Mouse (Mus musculus) G1E-ER4 (cell line): Measurements from ENCODE around the gene Sgk2. TPM values are rescaled to one million over a fixed set of nuclear protein-coding genes. Genes with fewer than 3 reads are reported as not detected.

ENCODE experiments used
- GATA1 ChIP-seq: IDR thresholded peaks from one replicate; pipeline ENCODE4 v1.8.0; 2012; ENCODE audit warnings: low read length, inconsistent platforms
- polyA plus RNA-seq: library from polyadenylated mRNA; stranded (reverse); fragments of >175 nt; gene quantifications from 2 replicates; pipeline ENCODE4 v1.2.3, GENCODE M21; 2012

The Sgk2 gene
- polyA plus RNA-seq, 1 experiment = not detected

- TF ChIP-seq GATA1 = no peak
Measured at GRCm38 (mm10) chr2:163032622-163033021, 45.5 kb downstream of the Sgk2 start.

- no peak for TF ChIP-seq GATA1
Measured at GRCm38 (mm10) chr2:163039940-163040339, 52.8 kb downstream of the Sgk2 start.

- TF ChIP-seq GATA1 = no peak
Measured at GRCm38 (mm10) chr2:163048125-163048524, 61.0 kb downstream of the Sgk2 start.

- TF ChIP-seq GATA1 = no peak
Measured at GRCm38 (mm10) chr2:163049116-163049515, 62.0 kb downstream of the Sgk2 start.

GRCm38 (mm10) chr2:163051691-163052090, 64.6 kb downstream of the Sgk2 start:
- TF ChIP-seq GATA1 = no peak

- TF ChIP-seq GATA1 = no peak
Measured at GRCm38 (mm10) chr2:163052101-163052500, 65.0 kb downstream of the Sgk2 start.

- no peak for TF ChIP-seq GATA1
Measured at GRCm38 (mm10) chr2:163052826-163053225, 65.7 kb downstream of the Sgk2 start.

- no peak for TF ChIP-seq GATA1
Measured at GRCm38 (mm10) chr2:163054335-163054840, 67.3 kb downstream of the Sgk2 start, which contains the start of gene Mybl2. Mybl2 (plus strand) TSS chr2:163054687.

GRCm38 (mm10) chr2:163054891-163055494, 67.9 kb downstream of the Sgk2 start:
- no peak for TF ChIP-seq GATA1

GRCm38 (mm10) chr2:163055715-163056114, 68.6 kb downstream of the Sgk2 start:
- TF ChIP-seq GATA1 = no peak

GRCm38 (mm10) chr2:163056584-163056983, 69.5 kb downstream of the Sgk2 start:
- no peak for TF ChIP-seq GATA1

GRCm38 (mm10) chr2:163060630-163061029, 73.5 kb downstream of the Sgk2 start:
- TF ChIP-seq GATA1 = no peak

GRCm38 (mm10) chr2:163061203-163062118, 74.3 kb downstream of the Sgk2 start:
- no peak for TF ChIP-seq GATA1

GRCm38 (mm10) chr2:163062119-163062508, 75.0 kb downstream of the Sgk2 start:
- TF ChIP-seq GATA1 = no peak

Other genes with a start within 250 kb of the Sgk2 start
- gene Srsf6, start 55.8 kb upstream of the Sgk2 start, polyA plus RNA-seq = 101 and 133 TPM in 2 replicates
- not detected in 2 replicates for gene L3mbtl1, start 43.9 kb upstream of the Sgk2 start, polyA plus RNA-seq
- gene Ift52, start 30.0 kb downstream of the Sgk2 start, polyA plus RNA-seq = 4.7 and 5.7 TPM in 2 replicates
- gene Mybl2, start 67.4 kb downstream of the Sgk2 start, polyA plus RNA-seq = 100 and 130 TPM in 2 replicates
- gene Gtsf1l, start 100.5 kb downstream of the Sgk2 start, polyA plus RNA-seq = not detected in 2 replicates
- 2.3 and 3.6 TPM in 2 replicates for gene Tox2, start 215.8 kb downstream of the Sgk2 start, polyA plus RNA-seq